Mouse (Mus musculus) lung, adult 2 months (tissue): ENCODE data around the gene Cabp4.

Experiments
- CTCF ChIP-seq: fragments of 200-500 bp; IDR thresholded peaks from 2 replicates; pipeline ENCODE4 v1.5.1; 2011; ENCODE audit warnings: mild to moderate bottlenecking, low read length, control low read depth; ENCODE audit not compliant: insufficient read depth
- POLR2A ChIP-seq: fragments of 200-500 bp; IDR thresholded peaks from 2 replicates; pipeline ENCODE4 v1.6.1; 2011; ENCODE audit warnings: low read depth, mild to moderate bottlenecking, control low read depth, low read length, borderline replicate concordance; ENCODE audit errors: extremely low read depth

GRCm38 (mm10) chr19:4151898-4152297, 8.1 kb upstream of the Cabp4 start:
- no peak for TF ChIP-seq CTCF
- no peak for TF ChIP-seq POLR2A
